Mouse (Mus musculus): Measurements from ENCODE around the gene Llph. TPM values are rescaled to one million over a fixed set of nuclear protein-coding genes. Genes with fewer than 3 reads are reported as not detected.

Gene Llph
- total and polyA plus RNA-seq, 3 experiments: 4.5 to 8.8 (median 8.5) TPM

- Histone ChIP-seq H3K4me3 (no peak overlapping the region), H3K4me1 (ENCODE audit: control insufficient read depth, insufficient read depth, low read length) (no peaks in the 10 kb centered on the region), H3K27ac (no peak overlapping the region), H3K36me3 (ENCODE audit: control insufficient read depth, insufficient read depth, low read length) (no peaks in the 10 kb centered on the region), H3K9ac (ENCODE audit: low read depth, low read length) (no peak overlapping the region), H3K79me2 (replicated peaks; ENCODE audit: control insufficient read depth, insufficient read depth, low read length) (no peaks in the 10 kb centered on the region), H3K27me3 (ENCODE audit: control insufficient read depth, insufficient read depth, low read length) (no peaks in the 10 kb centered on the region)
- no peak for DNase-seq
- WGBS: 77% methylated on average over 5 of the region's 5 CpGs
- TF ChIP-seq POLR2A (IDR thresholded peaks at IDR 0.05; ENCODE audit: insufficient read depth, low read depth, low read length) (no peak), EP300 (IDR thresholded peaks at IDR 0.05; ENCODE audit: insufficient read depth, low read depth, low read length) (no peak), CTCF (IDR thresholded peaks at IDR 0.05) (no peak)
- intact Hi-C loops (cut with DNase I): loop anchor here (10.0 kb wide), 1 partner anchor 1009 kb away; no protein-coding TSS in a partner anchor
Measured at GRCm38 (mm10) chr10:120245681-120246080, 18.8 kb downstream of the Llph start.

GRCm38 (mm10) chr10:120246994-120247750, 20.3 kb downstream of the Llph start:
- TF ChIP-seq POLR2A (IDR thresholded peaks at IDR 0.05; ENCODE audit: insufficient read depth, low read depth, low read length): no peak
- TF ChIP-seq CTCF (IDR thresholded peaks at IDR 0.05): peak; percentile 87
- Histone ChIP-seq H3K9ac (ENCODE audit: low read depth, low read length) (no peak overlapping the region), H3K27ac (no peak overlapping the region), H3K27me3 (ENCODE audit: control insufficient read depth, insufficient read depth, low read length) (no peaks in the 10 kb centered on the region; the same call in 1 of the 2 replicates), H3K4me1 (ENCODE audit: control insufficient read depth, insufficient read depth, low read length) (no peaks in the 10 kb centered on the region), H3K36me3 (ENCODE audit: control insufficient read depth, insufficient read depth, low read length) (no peaks in the 10 kb centered on the region), H3K79me2 (replicated peaks; ENCODE audit: control insufficient read depth, insufficient read depth, low read length) (no peaks in the 10 kb centered on the region), H3K4me3 (no peak overlapping the region)
- peak; percentile 25 to 34 for DNase-seq
- intact Hi-C loops (cut with DNase I): loop anchor here (10.0 kb wide), 1 partner anchor 1008 kb away; no protein-coding TSS in a partner anchor
- 42% methylated on average over 9 of the region's 9 CpGs for WGBS

- 52% methylated on average over 11 of the region's 11 CpGs for WGBS
- intact Hi-C loops (cut with DNase I): loop anchor here (10.0 kb wide), 1 partner anchor 614 kb away; no protein-coding TSS in a partner anchor
- TF ChIP-seq EP300 (IDR thresholded peaks at IDR 0.05; ENCODE audit: insufficient read depth, low read depth, low read length) (no peak), CTCF (IDR thresholded peaks at IDR 0.05) (0 out of 2 replicates have a peak, but pooled peaks have one; percentile 6), POLR2A (IDR thresholded peaks at IDR 0.05; ENCODE audit: insufficient read depth, low read depth, low read length) (no peak)
- no peak for DNase-seq
- Histone ChIP-seq H3K36me3 (ENCODE audit: control insufficient read depth, insufficient read depth, low read length) (no peaks in the 10 kb centered on the region), H3K27ac (no peak overlapping the region), H3K4me3 (no peak overlapping the region), H3K4me1 (ENCODE audit: control insufficient read depth, insufficient read depth, low read length) (no peaks in the 10 kb centered on the region), H3K9ac (ENCODE audit: low read depth, low read length) (no peak overlapping the region), H3K27me3 (ENCODE audit: control insufficient read depth, insufficient read depth, low read length) (no peaks in the 10 kb centered on the region; the same call in 1 of the 2 replicates), H3K79me2 (replicated peaks; ENCODE audit: control insufficient read depth, insufficient read depth, low read length) (no peaks in the 10 kb centered on the region)
Measured at GRCm38 (mm10) chr10:120250911-120251683, 24.2 kb downstream of the Llph start.

GRCm38 (mm10) chr10:120251791-120252190, 24.9 kb downstream of the Llph start:
- no peaks in the 10 kb centered on the region for H3K79me2 ChIP-seq (replicated peaks; ENCODE audit: control insufficient read depth, insufficient read depth, low read length)
- H3K4me3 ChIP-seq: no peak overlapping the region
- WGBS: 84% methylated on average over 4 of the region's 4 CpGs
- TF ChIP-seq CTCF (IDR thresholded peaks at IDR 0.05) (no peak), EP300 (IDR thresholded peaks at IDR 0.05; ENCODE audit: insufficient read depth, low read depth, low read length) (no peak), POLR2A (IDR thresholded peaks at IDR 0.05; ENCODE audit: insufficient read depth, low read depth, low read length) (no peak)
- H3K27me3 ChIP-seq (ENCODE audit: control insufficient read depth, insufficient read depth, low read length): no peaks in the 10 kb centered on the region; the same call in 1 of the 2 replicates
- no peaks in the 10 kb centered on the region for H3K4me1 ChIP-seq (ENCODE audit: control insufficient read depth, insufficient read depth, low read length)
- no peak for DNase-seq
- no peaks in the 10 kb centered on the region for H3K36me3 ChIP-seq (ENCODE audit: control insufficient read depth, insufficient read depth, low read length)
- intact Hi-C loops (cut with DNase I): loop anchor here (10.0 kb wide), 1 partner anchor 613 kb away; no protein-coding TSS in a partner anchor
- no peak overlapping the region for H3K27ac ChIP-seq
- H3K9ac ChIP-seq (ENCODE audit: low read depth, low read length): no peak overlapping the region

- DNase-seq: no peak
- Histone ChIP-seq H3K36me3 (ENCODE audit: control insufficient read depth, insufficient read depth, low read length) (no peaks in the 10 kb centered on the region), H3K4me1 (ENCODE audit: control insufficient read depth, insufficient read depth, low read length) (no peaks in the 10 kb centered on the region), H3K4me3 (no peak overlapping the region), H3K27me3 (ENCODE audit: control insufficient read depth, insufficient read depth, low read length) (no peaks in the 10 kb centered on the region; the same call in 1 of the 2 replicates), H3K9ac (ENCODE audit: low read depth, low read length) (no peak overlapping the region), H3K27ac (no peak overlapping the region), H3K79me2 (replicated peaks; ENCODE audit: control insufficient read depth, insufficient read depth, low read length) (no peaks in the 10 kb centered on the region)
- WGBS: 32% methylated on average over 8 of the region's 8 CpGs
- TF ChIP-seq EP300 (IDR thresholded peaks at IDR 0.05; ENCODE audit: insufficient read depth, low read depth, low read length) (no peak), POLR2A (IDR thresholded peaks at IDR 0.05; ENCODE audit: insufficient read depth, low read depth, low read length) (no peak), CTCF (IDR thresholded peaks at IDR 0.05) (no peak)
- intact Hi-C loops (cut with DNase I): loop anchor here (10.0 kb wide), 1 partner anchor 612 kb away; no protein-coding TSS in a partner anchor
Measured at GRCm38 (mm10) chr10:120252800-120253199, 25.9 kb downstream of the Llph start.
